Mouse (Mus musculus) heart, postnatal 10 days (tissue): ENCODE measurements around the gene Jak1. TPM values are rescaled to one million over a fixed set of nuclear protein-coding genes. Genes with fewer than 3 reads are reported as not detected.

Experiments
- DNase-seq, 2 experiments: peaks; one replicate each; pipeline ENCODE4 v3.0.0; 2021
- intact Hi-C: fragments of 180-260 bp; cut with DNase I; formaldehyde crosslinking; loops from one replicate; pipeline ENCODE4 v1.15.1; 2025
- total RNA-seq, 2 experiments: library from RNA; stranded (reverse); gene quantifications; 2 replicates each; pipeline ENCODE4 v1.2.3; 2021

Gene Jak1
- total RNA-seq, 2 experiments from 2014 or later: 89.5 to 93.0 TPM

GRCm38 (mm10) chr4:101197421-101198170, 67.5 kb downstream of the Jak1 start:
- DNase-seq: no peak
- intact Hi-C loops: no loop called here

GRCm38 (mm10) chr4:101196407-101196806, 68.7 kb downstream of the Jak1 start:
- no peak for DNase-seq
- intact Hi-C loops: no loop called here

DNA sequence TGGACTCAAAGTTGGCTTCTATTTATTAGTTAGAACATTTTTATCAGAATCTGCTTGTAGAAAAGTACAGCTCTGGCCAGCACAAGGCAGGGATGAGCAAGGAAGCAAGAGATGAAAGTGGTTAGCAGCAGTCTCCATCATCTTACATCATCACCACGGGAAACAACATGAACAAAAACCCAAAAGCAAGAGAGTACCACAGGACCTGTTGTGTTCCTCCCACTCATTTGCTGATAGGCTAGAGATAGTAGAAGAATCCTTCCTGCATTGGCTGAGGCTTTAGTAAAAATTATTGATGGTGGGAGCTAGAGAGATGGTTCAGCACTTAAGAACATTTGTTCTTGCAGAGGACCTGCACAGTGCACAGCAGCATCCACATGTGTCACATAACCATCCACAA, 70.9 kb downstream of the Jak1 start:
- intact Hi-C loops: no loop called here

GRCm38 (mm10) chr4:101192241-101192976, 72.7 kb downstream of the Jak1 start:
- DNase-seq: no peak
- intact Hi-C loops: no loop called here

More for the DNA sequence above, 70.9 kb downstream of the Jak1 start:
- DNase-seq: no peak

- intact Hi-C loops: no loop called here
- no peak for DNase-seq
These were observed 77.7 kb downstream of the Jak1 start for GRCm38 (mm10) chr4:101187381-101187780.

DNA sequence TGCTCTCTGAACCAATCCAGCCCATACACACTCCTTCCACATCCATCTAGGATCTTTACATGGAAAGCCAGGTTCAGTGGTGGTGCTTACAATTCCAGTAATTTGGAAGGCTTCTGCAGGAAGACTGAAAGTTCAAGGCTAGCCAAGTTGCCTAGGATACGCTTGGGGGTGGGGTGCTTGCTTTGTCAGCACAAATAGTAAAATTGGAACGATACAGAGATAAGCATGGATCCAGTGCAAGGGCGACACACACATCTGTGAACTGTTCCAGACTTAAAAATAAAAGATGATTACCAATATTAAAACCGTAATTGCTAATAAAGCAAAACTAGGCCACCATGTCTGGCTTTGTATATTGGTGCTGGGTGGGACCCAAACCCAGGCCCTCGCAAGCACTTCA, 78.5 kb downstream of the Jak1 start:
- DNase-seq: no peak
- intact Hi-C loops: no loop called here

GRCm38 (mm10) chr4:101185216-101185615, 79.9 kb downstream of the Jak1 start:
- no peak for DNase-seq

GRCm38 (mm10) chr4:101182603-101183011, 82.5 kb downstream of the Jak1 start:
- intact Hi-C loops: loop anchor here (2.0 kb wide), 1 partner anchor 82 kb away; the partner anchor contains the start of gene Jak1
- peak; percentile 64 to 69 for DNase-seq

More at GRCm38 (mm10) chr4:101185216-101185615, 79.9 kb downstream of the Jak1 start:
- intact Hi-C loops: no loop called here

DNA sequence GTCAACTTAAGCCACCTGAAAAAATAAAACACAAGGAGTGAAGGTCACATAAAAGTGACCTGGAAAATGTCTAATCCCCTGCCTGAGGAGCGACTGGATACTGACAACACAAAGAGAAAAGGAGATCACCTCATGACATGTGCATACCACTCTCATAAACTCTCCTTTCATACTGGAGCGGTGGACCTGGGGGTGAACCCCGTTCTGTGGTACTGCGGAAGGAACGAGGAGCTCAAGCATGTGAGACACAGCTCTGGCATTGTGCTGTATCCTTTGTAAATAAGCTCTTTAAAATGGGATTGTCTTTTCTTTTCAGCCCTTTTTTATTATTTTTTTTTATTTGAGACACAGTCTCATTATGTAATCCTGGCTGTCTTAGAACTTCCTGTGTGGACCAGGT, 84.4 kb downstream of the Jak1 start:
- DNase-seq: no peak
- intact Hi-C loops: no loop called here

DNA sequence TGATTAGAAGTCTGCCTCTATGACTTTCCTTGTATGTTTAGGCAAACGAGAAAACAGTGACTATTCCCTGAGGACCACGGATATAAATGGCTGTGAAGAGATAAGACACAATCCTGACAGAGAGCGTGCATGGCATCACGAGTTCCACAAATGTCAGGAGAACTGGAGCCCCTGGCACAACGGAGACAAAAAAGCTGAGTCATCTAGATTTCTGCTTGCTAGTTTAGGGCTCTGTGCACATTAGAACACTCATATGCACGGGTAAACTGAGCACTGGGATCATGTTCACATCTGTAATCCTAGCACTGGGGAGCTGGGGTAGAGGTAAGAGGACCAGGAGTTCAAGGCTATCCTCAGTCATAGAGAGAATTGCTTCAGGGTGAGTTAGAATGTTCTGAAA, 85.2 kb downstream of the Jak1 start:
- peak in 1 of 2 experiments; percentile 31 for DNase-seq
- intact Hi-C loops: no loop called here

GRCm38 (mm10) chr4:101179076-101179475, 86.0 kb downstream of the Jak1 start:
- intact Hi-C loops: no loop called here
- DNase-seq: no peak

DNA sequence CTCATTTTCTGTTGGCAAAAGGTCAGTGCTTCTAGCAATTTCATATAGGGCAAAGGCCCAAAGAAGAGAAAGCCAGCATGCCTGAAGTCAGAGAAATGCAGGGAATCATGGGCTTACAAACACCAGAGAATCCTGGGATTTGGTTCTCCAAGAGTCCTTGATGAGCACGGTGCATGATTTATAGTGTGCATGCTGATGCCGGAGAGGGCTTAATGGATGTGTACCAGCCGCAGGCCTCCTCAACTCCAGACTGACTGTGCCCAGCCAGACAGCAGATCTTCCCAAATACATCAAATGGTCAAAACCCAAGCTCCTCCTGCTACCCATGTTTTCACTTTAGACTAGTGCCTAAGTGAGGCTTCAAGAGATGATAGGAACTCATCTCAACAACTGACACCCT, 87.3 kb downstream of the Jak1 start:
- DNase-seq: no peak
- intact Hi-C loops: no loop called here

GRCm38 (mm10) chr4:101176123-101176522, 89.0 kb downstream of the Jak1 start:
- DNase-seq: peak; percentile 60 to 71
- intact Hi-C loops: no loop called here

GRCm38 (mm10) chr4:101174916-101175625, 90.0 kb downstream of the Jak1 start:
- DNase-seq: no peak
- intact Hi-C loops: no loop called here

DNA sequence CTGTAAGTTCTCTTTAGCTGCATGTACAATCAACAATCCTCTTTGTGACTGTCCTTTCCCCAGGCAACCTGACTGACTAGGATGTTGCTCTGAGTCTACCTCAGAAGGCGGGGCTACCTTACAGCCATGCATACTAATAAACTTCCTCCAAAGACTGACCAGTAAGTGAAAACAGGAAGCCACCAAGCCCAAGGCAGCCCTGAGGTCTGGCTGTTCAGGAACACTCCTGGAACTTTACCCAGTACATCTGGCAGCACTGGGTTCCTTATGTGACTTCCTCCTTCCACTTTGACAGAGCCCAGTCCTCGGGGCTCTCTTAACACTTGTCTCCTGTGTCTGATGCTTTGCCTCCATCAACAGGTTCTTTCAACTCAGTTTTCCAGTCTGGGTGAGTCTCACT, 92.3 kb downstream of the Jak1 start:
- intact Hi-C loops: no loop called here
- DNase-seq: no peak

- intact Hi-C loops: loop anchor here (1.0 to 2.0 kb wide), 2 partner anchors 152 to 199 kb away; no protein-coding TSS in a partner anchor
These were observed 96.8 kb downstream of the Jak1 start for GRCm38 (mm10) chr4:101168189-101168778.

DNA sequence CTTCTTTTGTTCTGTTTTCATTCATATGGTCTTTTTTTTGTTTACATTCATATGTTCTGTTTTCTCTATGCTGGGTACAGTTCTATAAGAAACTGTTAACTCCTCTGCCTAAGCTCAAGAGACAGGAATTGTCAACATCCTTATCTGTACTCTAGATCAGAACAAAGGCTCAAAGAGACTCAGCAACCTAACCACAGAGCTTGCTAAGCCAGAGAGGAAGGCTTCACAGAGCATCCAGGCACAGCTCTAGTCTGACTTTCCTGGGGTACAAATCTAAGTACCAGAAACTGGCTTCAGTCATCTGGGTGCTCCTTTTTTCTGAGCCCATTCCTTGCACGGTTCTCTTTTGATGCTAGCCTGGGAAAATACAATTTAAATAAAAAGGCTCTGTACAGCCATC, 97.3 kb downstream of the Jak1 start:
- intact Hi-C loops: loop anchor here (1.0 to 2.0 kb wide), 2 partner anchors 153 to 199 kb away; no protein-coding TSS in a partner anchor

More at GRCm38 (mm10) chr4:101168189-101168778, 96.8 kb downstream of the Jak1 start:
- DNase-seq: peak; percentile 59 to 61

GRCm38 (mm10) chr4:101165776-101166175, 99.3 kb downstream of the Jak1 start:
- intact Hi-C loops: no loop called here
- DNase-seq: no peak

More for the DNA sequence above, 97.3 kb downstream of the Jak1 start:
- DNase-seq: no peak

DNA sequence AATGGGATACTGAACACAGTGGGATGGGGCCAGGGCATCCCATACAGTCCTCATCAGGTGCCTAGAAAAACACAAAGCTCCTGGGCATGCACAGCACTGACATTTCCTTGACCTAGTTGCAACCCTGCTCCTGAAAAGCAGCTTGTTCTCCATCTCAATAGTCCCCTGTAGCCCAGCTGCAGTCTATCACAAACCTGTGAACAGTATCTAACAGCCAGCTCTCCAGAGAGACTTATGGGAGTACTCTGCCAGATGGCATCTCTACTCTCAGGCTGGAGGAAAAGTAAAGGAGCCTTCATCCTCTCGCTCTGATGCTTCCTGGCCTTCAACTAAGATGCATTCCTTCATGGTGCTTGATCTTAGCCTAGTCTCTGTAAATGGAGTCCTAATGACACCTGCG, 100.4 kb downstream of the Jak1 start:
- intact Hi-C loops: no loop called here

DNA sequence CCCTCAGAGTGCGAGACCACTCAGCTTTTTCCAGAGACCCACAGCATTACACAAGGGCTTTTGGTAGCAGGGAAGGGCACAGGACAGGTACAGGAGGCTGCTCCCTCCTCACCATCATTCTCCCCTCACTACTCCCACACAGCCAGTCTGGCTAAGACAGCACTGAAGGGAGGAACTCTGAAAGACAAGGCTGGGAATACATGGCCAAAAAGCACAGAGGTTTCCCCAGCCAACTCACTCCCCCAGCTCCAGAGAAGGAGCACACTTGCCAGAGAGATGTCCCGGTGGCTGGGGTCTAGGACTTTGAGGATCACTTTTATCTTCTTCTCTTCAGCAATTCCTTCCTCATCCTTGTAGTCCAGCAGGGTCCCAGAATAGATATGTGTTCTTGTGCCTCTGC, 100.9 kb downstream of the Jak1 start:
- intact Hi-C loops: no loop called here
- DNase-seq: peak in 1 of 2 experiments; percentile 21

More for the DNA sequence above, 100.4 kb downstream of the Jak1 start:
- DNase-seq: peak in 1 of 2 experiments; percentile 26

DNA sequence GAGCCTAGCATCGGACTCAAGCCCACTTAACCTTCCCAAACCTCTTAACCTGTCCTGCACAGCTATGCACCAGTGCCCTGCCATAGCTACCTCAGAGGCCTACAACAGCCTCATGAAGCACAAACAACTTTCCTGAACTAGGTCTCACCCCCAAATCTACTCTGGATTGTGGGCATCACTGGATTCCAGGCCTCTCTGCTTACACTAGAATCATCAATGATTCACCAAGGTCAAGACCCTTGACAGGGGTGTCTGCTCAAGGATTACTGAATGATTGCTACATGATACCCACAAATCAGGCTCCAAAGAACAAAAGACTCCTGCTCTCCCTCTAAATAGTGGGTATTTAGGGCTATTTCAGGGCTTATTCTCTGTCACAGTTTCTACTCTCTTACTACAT, 104.3 kb downstream of the Jak1 start:
- no peak for DNase-seq
- intact Hi-C loops: no loop called here
